Mouse (Mus musculus) ES-Bruce4 (cell line): Measurements from ENCODE around the gene Senp1. TPM values are rescaled to one million over a fixed set of nuclear protein-coding genes. Genes with fewer than 3 reads are reported as not detected.

Source experiments
- H3K27ac ChIP-seq: 2 replicates; pipeline ENCODE4 v1.5.1; 2012; ENCODE audit warnings: low read length, inconsistent platforms; ENCODE audit not compliant: insufficient read depth
- H3K27me3 ChIP-seq: 2 replicates; pipeline ENCODE4 v1.6.1; 2012; ENCODE audit warnings: mild to moderate bottlenecking, low read length, inconsistent platforms; ENCODE audit not compliant: control insufficient read depth, poor library complexity, insufficient read depth, severe bottlenecking
- H3K36me3 ChIP-seq: 2 replicates; pipeline ENCODE4 v1.6.1; 2012; ENCODE audit warnings: inconsistent platforms, mild to moderate bottlenecking, low read length, moderate library complexity; ENCODE audit not compliant: control insufficient read depth, poor library complexity, insufficient read depth, severe bottlenecking
- H3K4me1 ChIP-seq: one replicate; pipeline ENCODE4 v1.8.1; 2011; ENCODE audit warnings: low read length; ENCODE audit not compliant: control insufficient read depth, insufficient read depth
- H3K4me3 ChIP-seq: 2 replicates; pipeline ENCODE4 v1.5.1; 2011; ENCODE audit warnings: low read depth, mild to moderate bottlenecking, low read length
- H3K9ac ChIP-seq: 2 replicates; pipeline ENCODE4 v1.6.1; 2012; ENCODE audit warnings: low read depth, mild to moderate bottlenecking, inconsistent platforms; ENCODE audit not compliant: poor library complexity, severe bottlenecking
- H3K9me3 ChIP-seq: replicated peaks from 2 replicates; pipeline ENCODE4 v1.6.1; 2012; ENCODE audit warnings: mild to moderate bottlenecking, low read length, inconsistent platforms; ENCODE audit not compliant: control insufficient read depth, poor library complexity, insufficient read depth, severe bottlenecking
- CTCF ChIP-seq: IDR thresholded peaks from one replicate; pipeline ENCODE4 v1.8.1; 2011; ENCODE audit warnings: low read depth, low read length
- EP300 ChIP-seq: IDR thresholded peaks from 2 replicates; pipeline ENCODE4 v1.6.1; 2011; ENCODE audit warnings: low read depth, low read length; ENCODE audit not compliant: insufficient read depth
- POLR2A ChIP-seq: IDR thresholded peaks from one replicate; pipeline ENCODE4 v1.8.1; 2011; ENCODE audit warnings: low read length; ENCODE audit not compliant: insufficient read depth
- polyA plus RNA-seq: library from polyadenylated mRNA; stranded (reverse); fragments of >200 nt; gene quantifications from 2 replicates; pipeline ENCODE4 v1.2.4, GENCODE M21; 2011; ENCODE audit warnings: low read depth; ENCODE audit not compliant: missing spikeins, insufficient read depth, insufficient read length

Gene Senp1
- polyA plus RNA-seq, 1 experiment, result 70.6 TPM

- Histone ChIP-seq H3K36me3 (no peaks in the 10 kb centered on the region), H3K4me1 (peaks cover 3% of the 10 kb centered on the region), H3K27me3 (peaks cover 32% of the 10 kb centered on the region), H3K9ac (peak within 1 kb of the TSS; percentile 58), H3K9me3 (no peaks in the 10 kb centered on the region), H3K4me3 (peak within 1 kb of the TSS; percentile 51), H3K27ac (no peak within 1 kb of the TSS)
- no peak for TF ChIP-seq POLR2A
- TF ChIP-seq CTCF, result no peak
- TF ChIP-seq EP300, result no peak
Measured at GRCm38 (mm10) chr15:98003822-98004739, 89.5 kb downstream of the Senp1 start, which contains the start of gene Col2a1. Col2a1 (minus strand) TSS chr15:98004695.

DNA sequence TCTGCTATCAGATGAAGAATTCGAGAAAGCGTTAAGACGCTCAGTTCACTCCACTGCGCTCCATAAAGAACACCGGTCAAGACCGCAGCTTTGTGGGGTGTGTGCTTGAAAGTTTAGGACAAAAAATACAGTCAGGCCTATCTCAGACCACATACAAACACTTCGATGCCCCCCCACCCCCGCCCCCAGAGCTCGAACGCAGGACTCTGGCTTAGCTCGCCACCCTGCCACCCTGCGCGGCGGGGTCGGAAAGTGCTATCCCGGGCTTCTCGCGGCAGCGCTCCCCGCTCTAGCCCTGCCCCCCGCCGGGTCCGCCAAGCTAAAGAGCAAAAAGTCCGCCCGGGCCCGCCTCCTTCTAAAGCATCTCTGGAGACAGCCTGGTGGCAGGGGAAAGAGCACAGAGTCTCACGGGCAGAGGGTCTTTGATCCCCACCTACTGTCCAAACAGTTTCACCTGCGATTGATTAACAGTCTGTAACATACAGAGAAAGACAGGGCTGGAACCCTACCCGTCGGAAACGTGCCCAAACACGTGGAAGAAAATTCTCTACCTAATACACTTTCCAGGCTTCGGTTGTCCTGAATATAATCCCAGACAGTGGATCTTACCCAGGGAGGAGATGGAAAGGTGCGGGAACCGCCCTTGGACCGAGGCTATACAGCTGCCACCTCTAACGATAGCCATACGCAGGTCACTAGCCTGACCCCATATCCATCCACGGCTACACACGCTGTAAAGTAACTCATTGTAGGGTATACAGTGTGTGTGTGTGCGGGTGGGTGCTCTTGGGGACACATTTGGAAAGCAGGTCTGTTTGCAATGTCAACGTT, 90.3 kb downstream of the Senp1 start:
- H3K9me3 ChIP-seq, result no peaks in the 10 kb centered on the region
- TF ChIP-seq POLR2A (no peak), EP300 (no peak), CTCF (no peak)
- peaks cover 3% of the 10 kb centered on the region for H3K4me1 ChIP-seq
- H3K27me3 ChIP-seq, result peaks cover 32% of the 10 kb centered on the region
- H3K27ac ChIP-seq, result no peak overlapping the region
- H3K4me3 ChIP-seq, result no peak overlapping the region
- H3K9ac ChIP-seq, result no peak overlapping the region
- no peaks in the 10 kb centered on the region for H3K36me3 ChIP-seq

GRCm38 (mm10) chr15:98002113-98002990, 91.2 kb downstream of the Senp1 start:
- Histone ChIP-seq H3K4me1 (peaks cover 3% of the 10 kb centered on the region), H3K9ac (no peak overlapping the region), H3K27ac (no peak overlapping the region), H3K36me3 (no peaks in the 10 kb centered on the region), H3K9me3 (no peaks in the 10 kb centered on the region), H3K4me3 (peak overlapping the region; percentile 65), H3K27me3 (peaks cover 32% of the 10 kb centered on the region)
- TF ChIP-seq CTCF (no peak), POLR2A (no peak)

GRCm38 (mm10) chr15:98001321-98002112, 92.0 kb downstream of the Senp1 start:
- H3K27ac ChIP-seq, result no peak overlapping the region
- no peaks in the 10 kb centered on the region for H3K36me3 ChIP-seq
- H3K4me1 ChIP-seq, result peaks cover 3% of the 10 kb centered on the region
- H3K9ac ChIP-seq, result no peak overlapping the region; the same call in 1 of the 2 replicates
- H3K27me3 ChIP-seq, result peaks cover 32% of the 10 kb centered on the region
- no peaks in the 10 kb centered on the region for H3K9me3 ChIP-seq
- TF ChIP-seq CTCF (no peak), POLR2A (no peak), EP300 (no peak)
- peak overlapping the region; percentile 65 for H3K4me3 ChIP-seq

DNA sequence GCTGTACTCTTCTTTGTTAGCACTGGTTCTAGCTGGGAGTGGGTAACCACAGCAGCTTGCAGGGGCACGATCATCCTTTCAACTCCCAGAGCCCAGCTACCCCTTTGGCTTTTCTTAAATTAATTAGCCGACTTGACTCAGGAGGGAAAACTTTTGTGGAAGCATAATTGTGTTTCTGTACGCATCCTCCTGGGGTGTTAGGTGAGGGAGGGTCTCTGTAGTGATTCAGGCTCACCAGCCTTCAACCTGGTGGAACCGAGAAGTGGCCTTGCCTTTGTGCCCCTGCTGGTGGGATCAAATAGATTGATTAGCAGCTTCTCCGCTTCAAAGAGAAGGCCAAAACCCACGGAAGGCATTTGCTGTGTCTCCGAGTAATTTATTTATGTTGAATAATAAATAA, 93.6 kb downstream of the Senp1 start:
- Histone ChIP-seq H3K9me3 (no peaks in the 10 kb centered on the region), H3K4me3 (no peak overlapping the region), H3K4me1 (peaks cover 3% of the 10 kb centered on the region), H3K27me3 (peaks cover 27% of the 10 kb centered on the region), H3K36me3 (no peaks in the 10 kb centered on the region), H3K27ac (no peak overlapping the region), H3K9ac (no peak overlapping the region)
- no peak for TF ChIP-seq EP300
